Comparison of ENCODE assay signal across 8 mouse cellular contexts in the genomic region with DNA sequence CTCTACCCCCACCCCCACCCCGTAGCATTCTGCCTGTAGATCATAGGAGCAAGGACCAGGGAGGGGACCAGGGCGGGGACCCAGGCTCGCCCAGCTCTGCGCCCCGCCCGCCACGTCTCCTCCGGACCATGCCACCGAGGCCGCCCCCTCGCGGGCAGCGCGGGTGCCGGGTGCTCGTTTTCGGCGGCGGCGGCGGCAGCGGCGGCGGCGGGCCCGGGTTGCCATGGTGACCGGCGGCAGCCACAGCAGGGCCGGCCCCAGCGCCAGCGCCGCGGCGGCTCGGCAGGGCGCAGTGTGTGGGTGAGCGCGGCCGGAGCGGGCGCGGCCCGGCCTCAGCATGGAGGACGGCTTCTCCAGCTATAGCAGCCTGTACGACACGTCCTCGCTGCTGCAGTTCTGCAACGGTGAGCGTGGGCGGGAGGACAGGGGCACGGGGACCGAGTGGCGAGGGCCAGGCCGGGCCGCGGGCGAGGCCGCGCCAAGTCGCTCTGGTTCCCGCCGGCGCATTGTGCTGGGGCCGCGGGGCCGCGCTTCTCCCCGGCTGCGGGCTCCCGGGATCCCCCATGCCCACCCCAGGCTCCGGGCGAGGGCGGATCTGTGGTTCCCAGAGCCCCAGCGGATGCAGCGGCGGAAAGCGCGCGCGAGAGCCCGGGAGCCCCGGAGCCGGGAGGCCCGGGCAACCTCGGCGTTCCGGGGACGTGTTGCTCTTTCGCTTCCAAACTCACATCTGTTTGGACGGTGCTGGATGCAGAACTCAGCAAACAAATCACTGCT. TPM values are rescaled to one million over a fixed set of nuclear protein-coding genes. Genes with fewer than 3 reads are reported as not detected.
DNase-seq lines count a peak whose midpoint lies in the region; ATAC-seq and TF ChIP-seq lines count a peak whose summit lies in the region.

No protein-coding gene starts in this region.

- H3K36me3 ChIP-seq in hindbrain, embryonic 10.5 days: peaks cover 7% of the 10 kb centered on the region; the same call in 1 of the 2 replicates
- H3K36me3 ChIP-seq in lung, embryonic 15.5 days: no peaks in the 10 kb centered on the region

- TF ChIP-seq CTCF in cerebellum, adult 2 months (IDR thresholded peaks at IDR 0.05; ENCODE audit: borderline replicate concordance, insufficient read depth, low read depth, low read length): peak; percentile 43; the same call in 1 of the 2 replicates

- peak overlapping the region; percentile 84 for H3K4me2 ChIP-seq in lung, embryonic 15.5 days

- H3K4me3 ChIP-seq in cerebellum, adult 2 months (replicated peaks; ENCODE audit: insufficient read depth, low read depth, low read length): peak overlapping the region; percentile 82
- peak overlapping the region; percentile 81 for H3K4me3 ChIP-seq in hindbrain, embryonic 10.5 days
- H3K4me3 ChIP-seq in lung, embryonic 15.5 days: peak overlapping the region; percentile 74

- peak; percentile 83 for DNase-seq in MN1 (ENCODE audit: low spot score)
- DNase-seq in cerebellum, adult 2 months: peak; percentile 91 to 92
- peak; percentile 55 to 89 for DNase-seq in frontal cortex, adult 2 months (ENCODE audit: extremely low spot score in 1 of 2, low spot score in 1 of 2)
- DNase-seq in hindbrain, embryonic 10.5 days (ENCODE audit: low spot score): peak; percentile 93
- DNase-seq in layer of hippocampus, adult 9-11 months: peak; percentile 90
- peak; percentile 85 for DNase-seq in ovary, postnatal 14 days (ENCODE audit: low spot score)
- peak; percentile 68 to 75 for DNase-seq in thymus, postnatal 36 days

- no peaks in the 10 kb centered on the region for H3K9me3 ChIP-seq in hindbrain, embryonic 10.5 days
- H3K9me3 ChIP-seq in lung, embryonic 15.5 days: no peaks in the 10 kb centered on the region

- ATAC-seq in lung, embryonic 15.5 days (ENCODE audit: borderline replicate concordance, extremely low read depth, low FRiP score, low TSS enrichment): peak; percentile 94

- H3K27ac ChIP-seq in cerebellum, adult 2 months (ENCODE audit: insufficient read depth, low read length): peak overlapping the region; percentile 4
- peak overlapping the region; percentile 98 for H3K27ac ChIP-seq in hindbrain, embryonic 10.5 days
- H3K27ac ChIP-seq in lung, embryonic 15.5 days: peak overlapping the region; percentile 90

- WGBS in cerebellum, adult 2 months: 1% methylated on average over 89 of the region's 90 CpGs
- under 1% methylated on average over 90 of the region's 90 CpGs for WGBS in hindbrain, embryonic 10.5 days
- under 1% methylated on average over 84 of the region's 90 CpGs for WGBS in lung, embryonic 15.5 days

- no peaks in the 10 kb centered on the region for H3K27me3 ChIP-seq in cerebellum, adult 2 months (ENCODE audit: control insufficient read depth, insufficient read depth, low read length)
- H3K27me3 ChIP-seq in hindbrain, embryonic 10.5 days (ENCODE audit: insufficient read depth, poor library complexity, severe bottlenecking): peaks cover 12% of the 10 kb centered on the region
- H3K27me3 ChIP-seq in lung, embryonic 15.5 days: no peaks in the 10 kb centered on the region

- H3K9ac ChIP-seq in lung, embryonic 15.5 days: peak overlapping the region; percentile 83

- 0 out of 2 replicates have a peak, but pooled peaks have one; percentile 37 for TF ChIP-seq POLR2A in cerebellum, adult 2 months (IDR thresholded peaks at IDR 0.05; ENCODE audit: borderline replicate concordance, insufficient read depth, low read length)

- peaks cover 8% of the 10 kb centered on the region; the same call in 1 of the 2 replicates for H3K4me1 ChIP-seq in cerebellum, adult 2 months (ENCODE audit: control insufficient read depth, insufficient read depth, low read length)
- peaks cover 75% of the 10 kb centered on the region for H3K4me1 ChIP-seq in hindbrain, embryonic 10.5 days (replicated peaks)
- H3K4me1 ChIP-seq in lung, embryonic 15.5 days: peaks cover 28% of the 10 kb centered on the region

RNA-seq across cellular contexts. Expression of a gene that starts 52.3 kb away (rescaled TPM):
- 89.7 and 93.9 TPM in 2 replicates for polyA plus RNA-seq in cerebellum, adult 2 months (2012; rRNA removed)
- polyA plus RNA-seq in frontal cortex, adult 2 months (2012; rRNA removed): 49.3 and 57.7 TPM in 2 replicates
- 104 and 125 TPM in 2 replicates for polyA plus RNA-seq in hindbrain, embryonic 10.5 days (2016; fragmentation: Nextera tagmentation; extraction: Ambion mirVana)
- 107 and 117 TPM in 2 replicates for polyA plus RNA-seq in lung, embryonic 15.5 days (2015; fragmentation: Nextera tagmentation; extraction: Ambion mirVana)

Comparison
In these comparisons a context has a peak if more than half of its experiments do, and no peak if none do; other contexts are left out.
1. Peak in every context shown above with its lines: DNase-seq, ATAC-seq, H3K4me3 ChIP-seq and H3K27ac ChIP-seq.
2. H3K27ac ChIP-seq: peak in every context shown above with its lines; median percentile 98 in hindbrain, embryonic 10.5 days; 90 in lung, embryonic 15.5 days; 4 in cerebellum, adult 2 months.